Mouse (Mus musculus): ENCODE measurements around the gene Wipi2. TPM values are rescaled to one million over a fixed set of nuclear protein-coding genes. Genes with fewer than 3 reads are reported as not detected.

Wipi2 gene
- polyA plus RNA-seq, 1 experiment from 2014 or later = 33.4 TPM

DNA sequence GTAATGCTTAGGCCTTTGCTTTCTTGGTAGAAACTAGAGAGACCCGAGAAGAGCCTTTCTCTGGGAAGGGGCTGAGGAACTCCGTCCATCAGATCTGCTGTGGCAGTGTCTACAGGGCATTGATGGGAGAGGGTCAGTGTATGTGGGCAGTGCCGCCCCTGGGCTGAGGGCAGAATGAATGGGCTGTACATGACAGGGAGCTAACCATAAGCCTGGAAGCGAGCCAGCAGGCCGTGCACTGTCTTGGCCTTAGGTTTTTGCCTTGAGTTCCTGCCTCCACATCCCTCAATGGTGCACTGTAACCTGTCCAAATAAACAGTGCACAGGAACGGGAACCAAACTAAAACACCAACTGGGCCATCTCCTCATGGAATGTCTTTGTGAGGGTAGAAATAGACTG, 30.8 kb upstream of the Wipi2 start:
- Histone ChIP-seq H3K4me1 (replicated peaks; ENCODE audit: control insufficient read depth, insufficient read depth) (no peaks in the 10 kb centered on the region), H3K4me3 (ENCODE audit: low read depth, low read length) (no peak overlapping the region), H3K9ac (ENCODE audit: low read length) (no peak overlapping the region), H3K4me2 (replicated peaks; ENCODE audit: low read depth) (no peak overlapping the region), H3K27me3 (ENCODE audit: control insufficient read depth, insufficient read depth, low read length) (no peaks in the 10 kb centered on the region), H3K27ac (replicated peaks) (no peak overlapping the region), H3K36me3 (ENCODE audit: control insufficient read depth, insufficient read depth, low read length) (no peaks in the 10 kb centered on the region), H3K9me3 (ENCODE audit: control insufficient read depth, low read length) (no peaks in the 10 kb centered on the region)
- WGBS = 66% methylated on average over 6 of the region's 6 CpGs
- DNase-seq (ENCODE audit: low spot score) = no peak
- no peak for ATAC-seq (ENCODE audit: low FRiP score, low TSS enrichment)
- TF ChIP-seq CTCF (IDR thresholded peaks at IDR 0.05; ENCODE audit: low read depth) = no peak
- no peak for TF ChIP-seq EP300 (optimal IDR thresholded peaks at IDR 0.05)

- no peak overlapping the region for H3K9ac ChIP-seq (ENCODE audit: low read length)
- no peak for TF ChIP-seq EP300 (optimal IDR thresholded peaks at IDR 0.05)
- H3K27ac ChIP-seq (replicated peaks) = no peak overlapping the region
- no peak for DNase-seq (ENCODE audit: low spot score)
- no peak overlapping the region for H3K4me2 ChIP-seq (replicated peaks; ENCODE audit: low read depth)
- H3K36me3 ChIP-seq (ENCODE audit: control insufficient read depth, insufficient read depth, low read length) = no peaks in the 10 kb centered on the region
- no peaks in the 10 kb centered on the region for H3K27me3 ChIP-seq (ENCODE audit: control insufficient read depth, insufficient read depth, low read length)
- ATAC-seq (ENCODE audit: low FRiP score, low TSS enrichment) = no peak
- WGBS = 62% methylated on average over 6 of the region's 6 CpGs
- H3K4me1 ChIP-seq (replicated peaks; ENCODE audit: control insufficient read depth, insufficient read depth) = no peaks in the 10 kb centered on the region
- no peaks in the 10 kb centered on the region for H3K9me3 ChIP-seq (ENCODE audit: control insufficient read depth, low read length)
- no peak overlapping the region for H3K4me3 ChIP-seq (ENCODE audit: low read depth, low read length)
Observed at GRCm38 (mm10) chr5:142597648-142598390, 29.7 kb upstream of the Wipi2 start.

DNA sequence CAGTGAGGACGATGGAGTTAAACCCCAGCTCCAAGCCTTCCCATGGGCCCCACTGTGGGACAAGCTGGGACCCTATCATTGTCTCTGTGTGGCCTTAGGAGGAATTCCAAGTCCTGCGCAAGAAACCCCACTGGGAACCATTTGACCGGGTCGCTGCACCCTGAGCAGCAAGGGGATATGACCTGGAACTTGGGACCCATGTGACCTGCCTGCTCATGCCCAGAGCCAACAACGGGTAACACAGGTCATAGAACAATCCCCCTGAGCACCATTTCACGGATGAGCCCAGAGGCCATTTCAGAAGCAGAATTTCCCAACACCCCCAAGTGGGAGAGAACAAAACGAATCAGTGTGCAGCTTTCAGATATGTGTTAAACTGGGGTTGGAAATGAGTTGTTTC, 23.1 kb upstream of the Wipi2 start:
- Histone ChIP-seq H3K36me3 (ENCODE audit: control insufficient read depth, insufficient read depth, low read length) (no peaks in the 10 kb centered on the region), H3K4me3 (ENCODE audit: low read depth, low read length) (no peak overlapping the region), H3K4me1 (replicated peaks; ENCODE audit: control insufficient read depth, insufficient read depth) (no peaks in the 10 kb centered on the region), H3K27me3 (ENCODE audit: control insufficient read depth, insufficient read depth, low read length) (no peaks in the 10 kb centered on the region), H3K9me3 (ENCODE audit: control insufficient read depth, low read length) (no peaks in the 10 kb centered on the region), H3K4me2 (replicated peaks; ENCODE audit: low read depth) (no peak overlapping the region), H3K9ac (ENCODE audit: low read length) (no peak overlapping the region), H3K27ac (replicated peaks) (no peak overlapping the region)
- ATAC-seq (ENCODE audit: low FRiP score, low TSS enrichment) (no peak), DNase-seq (ENCODE audit: low spot score) (no peak)
- WGBS = 78% methylated on average over 7 of the region's 7 CpGs
- TF ChIP-seq EP300 (optimal IDR thresholded peaks at IDR 0.05) (no peak), CTCF (IDR thresholded peaks at IDR 0.05; ENCODE audit: low read depth) (no peak)

- Histone ChIP-seq H3K27ac (replicated peaks) (no peak overlapping the region), H3K4me1 (replicated peaks; ENCODE audit: control insufficient read depth, insufficient read depth) (no peaks in the 10 kb centered on the region), H3K9me3 (ENCODE audit: control insufficient read depth, low read length) (no peaks in the 10 kb centered on the region), H3K9ac (ENCODE audit: low read length) (no peak overlapping the region), H3K27me3 (ENCODE audit: control insufficient read depth, insufficient read depth, low read length) (no peaks in the 10 kb centered on the region), H3K4me3 (ENCODE audit: low read depth, low read length) (no peak overlapping the region), H3K36me3 (ENCODE audit: control insufficient read depth, insufficient read depth, low read length) (no peaks in the 10 kb centered on the region), H3K4me2 (replicated peaks; ENCODE audit: low read depth) (no peak overlapping the region)
- no peak for TF ChIP-seq CTCF (IDR thresholded peaks at IDR 0.05; ENCODE audit: low read depth)
- TF ChIP-seq EP300 (optimal IDR thresholded peaks at IDR 0.05) = no peak
- WGBS = 84% methylated on average over 12 of the region's 12 CpGs
- no peak for DNase-seq (ENCODE audit: low spot score)
- ATAC-seq (ENCODE audit: low FRiP score, low TSS enrichment) = no peak
Observed at GRCm38 (mm10) chr5:142605288-142605687, 22.2 kb upstream of the Wipi2 start.

- 4% methylated on average over 42 of the region's 42 CpGs for WGBS
- DNase-seq (ENCODE audit: low spot score) = peak; percentile 18
Observed at GRCm38 (mm10) chr5:142608259-142608988, 19.1 kb upstream of the Wipi2 start, which contains the start of gene Mmd2. TSS of gene Mmd2 (minus strand) at chr5:142608800.

DNA sequence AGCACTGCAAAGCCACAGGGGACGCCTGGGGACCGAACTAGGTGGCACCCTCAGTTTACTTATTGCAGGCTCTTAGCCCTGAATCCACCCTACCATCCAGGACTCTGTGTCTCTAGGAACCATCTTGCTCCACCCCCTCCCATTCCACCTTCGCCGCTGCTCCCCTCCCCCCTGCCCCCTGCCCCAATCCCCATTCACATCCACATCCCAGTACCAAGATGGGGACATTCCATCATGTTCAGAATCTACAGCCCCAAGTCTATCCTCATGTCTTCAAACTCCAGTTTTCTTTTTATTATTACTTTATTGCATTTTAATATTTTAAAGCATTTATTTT, 18.5 kb upstream of the Wipi2 start:
- 11% methylated on average over 3 of the region's 4 CpGs for WGBS
- TF ChIP-seq EP300 (optimal IDR thresholded peaks at IDR 0.05) = no peak
- no peak for TF ChIP-seq CTCF (IDR thresholded peaks at IDR 0.05; ENCODE audit: low read depth)
- DNase-seq (ENCODE audit: low spot score) = no peak
- no peak for ATAC-seq (ENCODE audit: low FRiP score, low TSS enrichment)
- no peak overlapping the region for H3K27ac ChIP-seq (replicated peaks)
- H3K4me1 ChIP-seq (replicated peaks; ENCODE audit: control insufficient read depth, insufficient read depth) = no peaks in the 10 kb centered on the region
- H3K36me3 ChIP-seq (ENCODE audit: control insufficient read depth, insufficient read depth, low read length) = no peaks in the 10 kb centered on the region
- peak overlapping the region; percentile 58 for H3K4me2 ChIP-seq (replicated peaks; ENCODE audit: low read depth)
- no peak overlapping the region for H3K9ac ChIP-seq (ENCODE audit: low read length)
- peak overlapping the region; percentile 36 for H3K4me3 ChIP-seq (ENCODE audit: low read depth, low read length)
- no peaks in the 10 kb centered on the region for H3K27me3 ChIP-seq (ENCODE audit: control insufficient read depth, insufficient read depth, low read length)
- no peaks in the 10 kb centered on the region for H3K9me3 ChIP-seq (ENCODE audit: control insufficient read depth, low read length)

More at GRCm38 (mm10) chr5:142608259-142608988, 19.1 kb upstream of the Wipi2 start, which contains the start of gene Mmd2:
- peak; percentile 38; the same call in 1 of the 2 replicates for ATAC-seq (ENCODE audit: low FRiP score, low TSS enrichment)
- H3K27me3 ChIP-seq (ENCODE audit: control insufficient read depth, insufficient read depth, low read length) = no peaks in the 10 kb centered on the region
- TF ChIP-seq CTCF (IDR thresholded peaks at IDR 0.05; ENCODE audit: low read depth) (no peak), EP300 (optimal IDR thresholded peaks at IDR 0.05) (no peak)
- no peak within 1 kb of the TSS for H3K27ac ChIP-seq (replicated peaks)
- no peaks in the 10 kb centered on the region for H3K9me3 ChIP-seq (ENCODE audit: control insufficient read depth, low read length)
- H3K4me3 ChIP-seq (ENCODE audit: low read depth, low read length) = peak within 1 kb of the TSS; percentile 36
- no peak within 1 kb of the TSS for H3K9ac ChIP-seq (ENCODE audit: low read length)
- no peaks in the 10 kb centered on the region for H3K4me1 ChIP-seq (replicated peaks; ENCODE audit: control insufficient read depth, insufficient read depth)
- no peaks in the 10 kb centered on the region for H3K36me3 ChIP-seq (ENCODE audit: control insufficient read depth, insufficient read depth, low read length)
- H3K4me2 ChIP-seq (replicated peaks; ENCODE audit: low read depth) = peak within 1 kb of the TSS; percentile 58

All from stomach, postnatal 0 days (tissue).